Mouse (Mus musculus): ENCODE data around the gene Gpr12.

DNA sequence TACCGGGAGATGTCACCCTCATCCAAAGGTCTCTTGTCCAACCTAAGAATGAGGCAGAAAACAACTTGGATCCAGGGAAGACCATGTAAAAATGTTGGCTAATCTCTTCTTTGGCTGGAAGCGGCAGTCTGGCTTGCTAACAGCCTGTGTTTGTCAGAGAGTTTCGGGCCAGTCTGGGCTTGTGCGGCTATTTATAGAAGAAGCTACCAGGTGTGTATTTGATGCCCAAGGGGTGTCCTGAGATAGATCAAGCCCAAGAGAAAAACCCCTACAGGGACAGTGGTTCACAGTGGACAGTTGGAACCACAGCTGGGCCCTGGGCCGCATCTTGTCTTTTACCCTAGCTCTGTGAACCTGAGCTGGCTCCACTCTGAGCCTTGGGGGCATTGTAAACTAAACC, 21.9 kb upstream of the Gpr12 start:
- no peak for TF ChIP-seq POLR2A (IDR thresholded peaks at IDR 0.05; ENCODE audit: borderline replicate concordance, extremely low read depth, insufficient read depth, insufficient read length, poor library complexity, severe bottlenecking)
- TF ChIP-seq CTCF (IDR thresholded peaks at IDR 0.05; ENCODE audit: borderline replicate concordance, extremely low read depth, insufficient read depth, insufficient read length): no peak
